Mouse (Mus musculus) T-helper 2 cell (primary cell): Measurements from ENCODE around the gene Rgs9.

ENCODE experiments used
- in situ Hi-C: fragments of 300-600 bp; cut with MboI, MseI; formaldehyde crosslinking; loops from one replicate; pipeline ENCODE4 v1.15.1; 2025; ENCODE audit warnings: high pct_unique_total_duplicates

Rgs9 gene

GRCm38 (mm10) chr11:109311885-109312605, 14.1 kb upstream of the Rgs9 start:
- in situ Hi-C loops, result loop anchor here (25.0 kb wide), 1 partner anchor 550 kb away; no protein-coding TSS in a partner anchor

- in situ Hi-C loops, result loop anchor here (25.0 kb wide), 1 partner anchor 557 kb away; no protein-coding TSS in a partner anchor
These were observed 7.8 kb upstream of the Rgs9 start for GRCm38 (mm10) chr11:109305680-109306079.

DNA sequence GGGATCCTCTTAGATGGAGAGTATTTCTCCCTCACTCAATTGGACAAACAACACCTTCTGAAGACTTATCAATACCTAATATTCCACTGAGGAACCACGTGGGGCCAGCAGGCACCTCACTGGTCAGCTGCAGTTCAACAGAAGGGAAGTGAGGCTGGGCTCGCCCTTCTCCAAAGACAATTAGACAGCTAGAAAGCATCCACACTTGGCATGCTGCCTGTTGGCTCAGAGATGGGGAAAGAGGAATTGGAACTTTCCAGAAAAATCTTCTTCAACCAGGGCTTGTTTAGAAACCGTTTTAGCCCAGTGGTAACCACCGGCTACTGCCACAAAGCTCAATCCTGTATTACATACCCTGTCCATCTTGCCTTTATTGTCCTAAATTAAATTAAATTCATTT, 4.4 kb upstream of the Rgs9 start:
- in situ Hi-C loops, result loop anchor here (25.0 kb wide), 1 partner anchor 560 kb away; no protein-coding TSS in a partner anchor

- in situ Hi-C loops, result loop anchor here (10.0 kb wide), 1 partner anchor 288 kb away; no protein-coding TSS in a partner anchor
These were observed 898 bp downstream of the Rgs9 start for GRCm38 (mm10) chr11:109297031-109297430.

DNA sequence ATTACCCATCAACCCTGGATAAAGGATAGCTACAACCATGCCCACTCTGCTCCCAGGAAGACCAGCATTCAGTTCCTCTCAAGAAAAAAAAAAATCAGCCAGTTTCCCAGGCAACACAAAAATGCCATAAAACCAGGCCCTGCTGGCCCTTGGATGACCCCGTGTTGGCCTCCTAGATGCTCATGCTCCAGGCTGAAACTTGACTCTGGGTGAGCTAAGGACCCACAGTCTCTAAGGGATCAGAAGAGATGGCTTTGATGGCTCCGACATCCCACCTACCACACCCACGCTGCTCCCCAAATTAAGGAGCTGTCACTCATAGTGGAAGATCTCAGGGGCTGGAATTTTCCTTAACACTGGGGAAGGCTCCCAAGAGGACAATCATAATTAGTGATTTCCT, 5.9 kb downstream of the Rgs9 start:
- in situ Hi-C loops, result loop anchor here (10.0 kb wide), 1 partner anchor 293 kb away; no protein-coding TSS in a partner anchor

GRCm38 (mm10) chr11:109289378-109289777, 8.6 kb downstream of the Rgs9 start:
- in situ Hi-C loops, result loop anchor here (5.0 kb wide), 1 partner anchor 52 kb away; no protein-coding TSS in a partner anchor

GRCm38 (mm10) chr11:109284811-109285210, 13.1 kb downstream of the Rgs9 start:
- in situ Hi-C loops, result loop anchor here (5.0 kb wide), 1 partner anchor 48 kb away; no protein-coding TSS in a partner anchor

DNA sequence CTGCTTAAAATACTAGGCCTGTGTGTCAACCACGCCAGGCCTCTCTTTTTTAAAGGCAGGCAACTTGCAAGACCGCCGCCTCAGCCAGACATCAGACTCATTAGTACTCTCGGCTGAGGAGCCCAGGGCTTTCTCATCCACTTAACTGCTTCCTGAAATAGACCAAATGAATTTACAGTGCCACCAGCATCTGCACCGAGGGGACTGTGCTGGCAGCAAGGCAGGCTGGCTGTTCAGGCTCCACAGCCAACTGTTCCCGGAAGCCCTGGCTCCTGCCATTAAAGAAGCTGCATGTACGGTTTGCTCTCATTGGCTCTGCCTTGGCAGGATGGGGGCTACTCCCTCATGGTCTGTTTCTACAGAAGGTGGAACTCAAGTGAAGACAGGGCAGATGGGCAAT, 19.7 kb downstream of the Rgs9 start:
- in situ Hi-C loops, result no loop called here

- in situ Hi-C loops, result no loop called here
These were observed 26.5 kb downstream of the Rgs9 start for GRCm38 (mm10) chr11:109271399-109271798.

DNA sequence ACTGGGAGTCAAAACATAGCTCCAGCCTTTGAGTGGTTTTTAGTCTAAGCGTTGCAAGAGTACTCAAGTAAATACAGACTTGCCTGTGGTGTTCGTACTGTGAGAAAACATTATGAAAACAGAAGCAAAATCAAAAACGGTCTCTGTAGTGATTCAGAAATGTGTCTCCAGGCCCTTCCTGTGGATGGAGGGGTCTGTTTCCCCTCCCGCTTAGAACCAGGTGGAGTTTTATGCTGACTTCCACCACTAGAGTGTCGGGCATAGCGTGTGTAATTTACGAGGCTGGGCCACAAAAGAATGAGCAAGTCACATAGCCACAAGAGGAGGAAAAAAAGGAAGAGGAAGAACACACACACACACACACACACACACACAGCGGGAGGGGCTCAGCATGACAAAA, 27.6 kb downstream of the Rgs9 start:
- in situ Hi-C loops, result no loop called here

- in situ Hi-C loops, result no loop called here
These were observed 28.1 kb downstream of the Rgs9 start for GRCm38 (mm10) chr11:109269662-109270341.

DNA sequence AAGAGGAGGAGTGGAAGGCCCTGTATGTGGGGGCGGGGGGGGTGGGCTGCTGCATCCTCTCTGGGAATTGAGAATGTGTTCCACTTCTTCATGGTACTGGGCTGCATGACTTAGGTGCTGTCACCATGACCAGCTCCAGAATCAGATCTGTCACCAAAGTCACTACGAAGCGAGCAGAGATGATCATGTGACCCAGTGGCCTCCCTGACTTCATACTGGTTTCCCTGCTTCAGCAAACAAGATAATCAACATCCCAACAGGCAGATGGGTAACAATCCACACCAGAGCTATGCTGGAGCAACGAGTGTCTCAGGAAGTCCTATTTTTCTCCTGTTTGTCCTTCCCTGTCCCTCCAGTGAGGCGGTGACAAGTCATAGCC, 28.7 kb downstream of the Rgs9 start:
- in situ Hi-C loops, result no loop called here

- in situ Hi-C loops, result no loop called here
These were observed 31.6 kb downstream of the Rgs9 start for GRCm38 (mm10) chr11:109266161-109266910.

- in situ Hi-C loops, result no loop called here
These were observed 33.7 kb downstream of the Rgs9 start for GRCm38 (mm10) chr11:109264159-109264768.

- in situ Hi-C loops, result no loop called here
These were observed 37.4 kb downstream of the Rgs9 start for GRCm38 (mm10) chr11:109260561-109260960.

GRCm38 (mm10) chr11:109258941-109259910, 38.7 kb downstream of the Rgs9 start:
- in situ Hi-C loops, result loop anchor here (5.0 kb wide), 1 partner anchor 183 kb away; no protein-coding TSS in a partner anchor

DNA sequence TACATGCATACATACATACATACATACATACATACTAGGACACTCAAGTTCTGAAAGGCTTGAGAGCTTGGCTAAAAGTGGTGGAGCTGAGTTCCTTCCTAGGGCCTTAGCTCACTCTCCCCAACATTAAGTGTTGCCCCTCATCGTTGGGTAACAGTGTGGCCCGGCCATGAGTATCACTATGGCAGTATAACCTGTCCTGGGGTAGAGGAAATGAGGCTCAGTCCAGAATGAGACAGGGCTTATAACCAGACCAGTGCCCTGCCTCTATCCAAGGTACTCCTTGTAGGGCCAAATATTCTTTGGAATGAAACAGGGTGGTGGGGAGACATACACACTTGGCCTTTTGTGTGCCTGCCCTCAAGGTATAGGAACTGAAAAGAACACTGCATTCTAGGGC, 40.1 kb downstream of the Rgs9 start:
- in situ Hi-C loops, result loop anchor here (5.0 kb wide), 1 partner anchor 184 kb away; no protein-coding TSS in a partner anchor

GRCm38 (mm10) chr11:109255022-109255421, 42.9 kb downstream of the Rgs9 start:
- in situ Hi-C loops, result loop anchor here (5.0 kb wide), 1 partner anchor 187 kb away; no protein-coding TSS in a partner anchor

GRCm38 (mm10) chr11:109252483-109252882, 45.4 kb downstream of the Rgs9 start:
- in situ Hi-C loops, result no loop called here

- in situ Hi-C loops, result no loop called here
These were observed 47.4 kb downstream of the Rgs9 start for GRCm38 (mm10) chr11:109250566-109250965.
